ENCODE assay signal across 34 mouse cellular contexts in genomic region chr9:75047079-75047478, GRCm38 (mm10).
"Had no signal": no experiment of that assay in that cellular context is flagged by ENCODE, and none has a peak within 500 bp of the region (broad histone marks: within the 10 kb centered on the region; RNA-seq: fewer than 3 reads in every experiment).

No protein-coding gene starts in this region.

- H3K9ac ChIP-seq: heart, embryonic 12.5 days; heart, embryonic 13.5 days; heart, embryonic 15.5 days; hindbrain, embryonic 12.5 days; hindbrain, embryonic 13.5 days; hindbrain, embryonic 14.5 days; hindbrain, embryonic 15.5 days; intestine, embryonic 15.5 days had no signal

- H3K27me3 ChIP-seq: heart, embryonic 12.5 days; heart, embryonic 13.5 days; heart, embryonic 15.5 days; hindbrain, embryonic 12.5 days; hindbrain, embryonic 13.5 days; hindbrain, embryonic 15.5 days; intestine, embryonic 15.5 days had no signal

- H3K4me1 ChIP-seq: heart, embryonic 15.5 days; hindbrain, embryonic 10.5 days; hindbrain, embryonic 12.5 days; hindbrain, embryonic 13.5 days had no signal

- H3K4me3 ChIP-seq: heart, embryonic 12.5 days; heart, embryonic 13.5 days; heart, embryonic 15.5 days; hindbrain, embryonic 10.5 days; hindbrain, embryonic 12.5 days; hindbrain, embryonic 13.5 days; hindbrain, embryonic 15.5 days; intestine, embryonic 15.5 days; layer of hippocampus, adult 2 months; left cerebral cortex, adult 2 months had no signal

- ATAC-seq: hindbrain, embryonic 16.5 days; hindbrain, postnatal 0 days; inflammation-experienced regulatory T-cells, adult 6 months; intestine, embryonic 15.5 days; intestine, embryonic 16.5 days; intestine, postnatal 0 days had no signal

- H3K36me3 ChIP-seq: hindbrain, embryonic 12.5 days; hindbrain, embryonic 15.5 days had no signal

- H3K27ac ChIP-seq: heart, embryonic 13.5 days; heart, embryonic 15.5 days; hindbrain, embryonic 10.5 days; hindbrain, embryonic 12.5 days; hindbrain, embryonic 13.5 days; hindbrain, embryonic 14.5 days; hindbrain, embryonic 15.5 days; hindbrain, postnatal 0 days; intestine, embryonic 15.5 days; kidney, postnatal 0 days; layer of hippocampus, adult 2 months; left cerebral cortex, adult 2 months had no signal

- H3K9me3 ChIP-seq: heart, embryonic 12.5 days; heart, embryonic 13.5 days; heart, embryonic 15.5 days; hindbrain, embryonic 10.5 days; hindbrain, embryonic 12.5 days; hindbrain, embryonic 13.5 days; hindbrain, embryonic 15.5 days; intestine, embryonic 15.5 days had no signal

- H3K4me2 ChIP-seq: heart, embryonic 11.5 days; heart, embryonic 12.5 days; heart, embryonic 13.5 days; heart, embryonic 15.5 days; hindbrain, embryonic 12.5 days; hindbrain, embryonic 13.5 days; hindbrain, embryonic 14.5 days; hindbrain, embryonic 15.5 days; intestine, embryonic 15.5 days had no signal

- DNase-seq: heart, postnatal 10 days; heart, postnatal 14 days; heart, postnatal 36 days; heart, postnatal 4 days; kidney, adult 11 months; kidney, adult 18-20 months; kidney, adult 2 months; kidney, adult 8-10 months; kidney, adult 9 months; kidney, postnatal 10 days; kidney, postnatal 14 days; kidney, postnatal 25 days; kidney, postnatal 36 days; kidney, postnatal 4 days; layer of hippocampus, adult 9-11 months; layer of hippocampus, postnatal 36 days had no signal
